Mouse (Mus musculus) forebrain, embryonic 10.5 days (tissue): ENCODE measurements around the gene Dpep1. TPM values are rescaled to one million over a fixed set of nuclear protein-coding genes. Genes with fewer than 3 reads are reported as not detected.

Source experiments
- DNase-seq: peaks from one replicate; pipeline ENCODE4 v3.0.0-alpha.2; 2017; ENCODE audit warnings: low spot score; ENCODE audit errors: extremely low spot score
- H3K27ac ChIP-seq: fragments of 300-500 bp; sonication (generic); 2 replicates; pipeline ENCODE4 v1.5.1; 2016; ENCODE audit warnings: mild to moderate bottlenecking
- H3K27me3 ChIP-seq: fragments of 300-500 bp; sonication (generic); 2 replicates; pipeline ENCODE4 v1.6.1; 2016; ENCODE audit warnings: mild to moderate bottlenecking; ENCODE audit not compliant: poor library complexity, severe bottlenecking
- H3K36me3 ChIP-seq: fragments of 300-500 bp; sonication (generic); replicated peaks from 2 replicates; pipeline ENCODE4 v1.6.1; 2016; ENCODE audit warnings: mild to moderate bottlenecking, moderate library complexity
- H3K4me1 ChIP-seq: fragments of 300-500 bp; sonication (generic); 2 replicates; pipeline ENCODE4 v1.6.1; 2016
- H3K4me3 ChIP-seq: fragments of 300-500 bp; sonication (generic); 2 replicates; pipeline ENCODE4 v1.5.1; 2016; ENCODE audit warnings: mild to moderate bottlenecking, moderate library complexity
- H3K9me3 ChIP-seq: fragments of 300-500 bp; sonication (generic); 2 replicates; pipeline ENCODE4 v1.6.1; 2016; ENCODE audit warnings: mild to moderate bottlenecking, moderate library complexity
- WGBS: fragments of 180-500 bp; shearing (Covaris S2); methylation state at CpG from one replicate; pipeline ENCODE4 v1.1.7; 2016; 5-methylcytosine and 5-hydroxymethylcytosine counted together
- polyA plus RNA-seq: library from polyadenylated mRNA; unstranded; fragments of >200 nt; fragmentation: Nextera tagmentation; extraction: Ambion mirVana; gene quantifications from 2 replicates; pipeline ENCODE4 v1.2.1, GENCODE M21; 2016

Dpep1 gene
- polyA plus RNA-seq, 1 experiment from 2014 or later: 10.1 TPM

- no peak for DNase-seq
- no peaks in the 10 kb centered on the region for H3K9me3 ChIP-seq
- peaks cover 1% of the 10 kb centered on the region; the same call in 1 of the 2 replicates for H3K27me3 ChIP-seq
- H3K4me3 ChIP-seq: no peak overlapping the region
- 90% methylated on average over 7 of the region's 7 CpGs for WGBS
- H3K27ac ChIP-seq: no peak overlapping the region
- peaks cover under 1% of the 10 kb centered on the region; the same call in 1 of the 2 replicates for H3K4me1 ChIP-seq
- peaks cover 57% of the 10 kb centered on the region for H3K36me3 ChIP-seq
These were observed 56.3 kb downstream of the Dpep1 start for GRCm38 (mm10) chr8:123242107-123242923.

- Histone ChIP-seq H3K36me3 (peaks cover 64% of the 10 kb centered on the region), H3K9me3 (no peaks in the 10 kb centered on the region), H3K27ac (no peak overlapping the region), H3K4me3 (no peak overlapping the region), H3K4me1 (no peaks in the 10 kb centered on the region), H3K27me3 (no peaks in the 10 kb centered on the region)
- WGBS: 71% methylated on average over 11 of the region's 11 CpGs
- DNase-seq: no peak
These were observed 57.0 kb downstream of the Dpep1 start for GRCm38 (mm10) chr8:123243053-123243452.

GRCm38 (mm10) chr8:123244382-123244781, 58.3 kb downstream of the Dpep1 start:
- 94% methylated on average over 4 of the region's 4 CpGs for WGBS
- Histone ChIP-seq H3K27ac (no peak overlapping the region), H3K36me3 (peaks cover 78% of the 10 kb centered on the region), H3K4me1 (no peaks in the 10 kb centered on the region), H3K27me3 (no peaks in the 10 kb centered on the region), H3K4me3 (no peak overlapping the region), H3K9me3 (no peaks in the 10 kb centered on the region)
- DNase-seq: no peak

- H3K27ac ChIP-seq: no peak overlapping the region
- no peaks in the 10 kb centered on the region for H3K4me1 ChIP-seq
- H3K4me3 ChIP-seq: no peak overlapping the region
- DNase-seq: no peak
- no peaks in the 10 kb centered on the region for H3K27me3 ChIP-seq
- 91% methylated on average over 12 of the region's 12 CpGs for WGBS
- peaks cover 89% of the 10 kb centered on the region for H3K36me3 ChIP-seq
- no peaks in the 10 kb centered on the region for H3K9me3 ChIP-seq
These were observed 59.5 kb downstream of the Dpep1 start for GRCm38 (mm10) chr8:123245543-123245942.

GRCm38 (mm10) chr8:123247748-123248147, 61.7 kb downstream of the Dpep1 start:
- peaks cover 95% of the 10 kb centered on the region for H3K36me3 ChIP-seq
- WGBS: 96% methylated on average over 6 of the region's 6 CpGs
- H3K27ac ChIP-seq: no peak overlapping the region
- no peak for DNase-seq
- H3K4me3 ChIP-seq: no peak overlapping the region
- H3K9me3 ChIP-seq: no peaks in the 10 kb centered on the region
- no peaks in the 10 kb centered on the region for H3K27me3 ChIP-seq
- H3K4me1 ChIP-seq: peaks cover 8% of the 10 kb centered on the region

GRCm38 (mm10) chr8:123248596-123248995, 62.6 kb downstream of the Dpep1 start:
- H3K4me3 ChIP-seq: no peak overlapping the region
- no peaks in the 10 kb centered on the region for H3K27me3 ChIP-seq
- peaks cover 87% of the 10 kb centered on the region for H3K36me3 ChIP-seq
- no peak for DNase-seq
- H3K4me1 ChIP-seq: peaks cover 16% of the 10 kb centered on the region
- no peaks in the 10 kb centered on the region for H3K9me3 ChIP-seq
- 94% methylated on average over 8 of the region's 8 CpGs for WGBS
- H3K27ac ChIP-seq: no peak overlapping the region

- Histone ChIP-seq H3K27ac (no peak overlapping the region), H3K9me3 (no peaks in the 10 kb centered on the region), H3K4me1 (peaks cover 32% of the 10 kb centered on the region), H3K36me3 (peaks cover 68% of the 10 kb centered on the region), H3K4me3 (no peak overlapping the region), H3K27me3 (no peaks in the 10 kb centered on the region)
- WGBS: 95% methylated on average over 5 of the region's 5 CpGs
- DNase-seq: no peak
These were observed 64.9 kb downstream of the Dpep1 start for GRCm38 (mm10) chr8:123250940-123251339.

Other genes with a start within 250 kb of the Dpep1 start
- gene Ankrd11, start 144.0 kb upstream of the Dpep1 start, polyA plus RNA-seq: 33.4 and 33.8 TPM in 2 replicates
- 53.9 and 56.8 TPM in 2 replicates for gene Spg7, start 123.3 kb upstream of the Dpep1 start, polyA plus RNA-seq
- gene Rpl13, start 83.9 kb upstream of the Dpep1 start, polyA plus RNA-seq: 1,382 and 1,410 TPM in 2 replicates
- 0.94 and 1.3 TPM in 2 replicates for gene Cpne7, start 68.9 kb upstream of the Dpep1 start, polyA plus RNA-seq
- gene Sult5a1, start 27.9 kb upstream of the Dpep1 start, polyA plus RNA-seq: 2.2 and 2.7 TPM in 2 replicates
- 137 and 144 TPM in 2 replicates for gene Chmp1a, start 26.5 kb downstream of the Dpep1 start, polyA plus RNA-seq
- 5.2 and 5.8 TPM in 2 replicates for gene Spata33, start 26.6 kb downstream of the Dpep1 start, polyA plus RNA-seq
- 36.8 and 40.3 TPM in 2 replicates for gene Cdk10, start 38.6 kb downstream of the Dpep1 start, polyA plus RNA-seq
- 1.4 and 1.8 TPM in 2 replicates for gene Spata2l, start 50.0 kb downstream of the Dpep1 start, polyA plus RNA-seq
- gene Zfp276, start 68.0 kb downstream of the Dpep1 start, polyA plus RNA-seq: 23.4 and 24.0 TPM in 2 replicates
- 21.2 and 23.5 TPM in 2 replicates for gene Vps9d1, start 68.1 kb downstream of the Dpep1 start, polyA plus RNA-seq
- gene Fanca, start 132.3 kb downstream of the Dpep1 start, polyA plus RNA-seq: 49.6 and 52.3 TPM in 2 replicates
- 6.5 and 6.9 TPM in 2 replicates for gene Spire2, start 146.5 kb downstream of the Dpep1 start, polyA plus RNA-seq
- gene Tcf25, start 187.5 kb downstream of the Dpep1 start, polyA plus RNA-seq: 146 and 151 TPM in 2 replicates
- gene Mc1r, start 220.9 kb downstream of the Dpep1 start, polyA plus RNA-seq: 0.06 and 0.07 TPM in 2 replicates
- 205 and 261 TPM in 2 replicates for gene Tubb3, start 225.2 kb downstream of the Dpep1 start, polyA plus RNA-seq
- 45.9 and 49.9 TPM in 2 replicates for gene Def8, start 237.3 kb downstream of the Dpep1 start, polyA plus RNA-seq